Mouse (Mus musculus) adrenal gland (tissue): ENCODE results near the gene Lrrc23.
"Not testable (repeated sequence)": the region's sequence is repeated elsewhere in the genome, so short reads cannot be mapped to it uniquely, and the experiment has no call there.

Experiments
- intact Hi-C: fragments of 180-260 bp; cut with DNase I; formaldehyde crosslinking; loops from one replicate; pipeline ENCODE4 v1.15.1; 2025

Gene Lrrc23

GRCm38 (mm10) chr6:124808358-124809012 is 29.0 kb upstream of the Lrrc23 start, which contains the start of gene Spsb2:
TSS of gene Spsb2 (plus strand) at chr6:124808661.
- intact Hi-C loops, result no loop called here

- intact Hi-C loops, result no loop called here
Measured at GRCm38 (mm10) chr6:124807986-124808357, 28.4 kb upstream of the Lrrc23 start.

GRCm38 (mm10) chr6:124807366-124807765 is 27.8 kb upstream of the Lrrc23 start:
- intact Hi-C loops, result no loop called here

GRCm38 (mm10) chr6:124806446-124807140 is 27.1 kb upstream of the Lrrc23 start:
- intact Hi-C loops, result no loop called here

- intact Hi-C loops, result no loop called here
Measured at GRCm38 (mm10) chr6:124805341-124806321, 26.1 kb upstream of the Lrrc23 start.

GRCm38 (mm10) chr6:124804341-124804740 is 24.8 kb upstream of the Lrrc23 start:
- intact Hi-C loops, result no loop called here

- intact Hi-C loops, result not testable (repeated sequence)
Measured at GRCm38 (mm10) chr6:124803691-124804090, 24.2 kb upstream of the Lrrc23 start.

- intact Hi-C loops, result no loop called here
Measured at GRCm38 (mm10) chr6:124803061-124803460, 23.5 kb upstream of the Lrrc23 start.

GRCm38 (mm10) chr6:124802400-124802799 is 22.9 kb upstream of the Lrrc23 start:
- intact Hi-C loops, result not testable (repeated sequence)

GRCm38 (mm10) chr6:124796200-124796599 is 16.7 kb upstream of the Lrrc23 start:
- intact Hi-C loops, result no loop called here

- intact Hi-C loops, result no loop called here
Measured at GRCm38 (mm10) chr6:124795781-124796180, 16.3 kb upstream of the Lrrc23 start.

- intact Hi-C loops, result no loop called here
Measured at GRCm38 (mm10) chr6:124791911-124792310, 12.4 kb upstream of the Lrrc23 start.

- intact Hi-C loops, result no loop called here
Measured at GRCm38 (mm10) chr6:124790121-124790520, 10.6 kb upstream of the Lrrc23 start.

GRCm38 (mm10) chr6:124789519-124789918 is 10.0 kb upstream of the Lrrc23 start:
- intact Hi-C loops, result no loop called here

- intact Hi-C loops, result no loop called here
Measured at GRCm38 (mm10) chr6:124787722-124788121, 8.2 kb upstream of the Lrrc23 start.

GRCm38 (mm10) chr6:124786756-124787420 is 7.4 kb upstream of the Lrrc23 start:
- intact Hi-C loops, result no loop called here

GRCm38 (mm10) chr6:124782436-124782835 is 2.9 kb upstream of the Lrrc23 start:
- intact Hi-C loops, result no loop called here

- intact Hi-C loops, result no loop called here
Measured at GRCm38 (mm10) chr6:124780917-124781316, 1.4 kb upstream of the Lrrc23 start.

- intact Hi-C loops, result no loop called here
Measured at GRCm38 (mm10) chr6:124779984-124780416, 473 bp upstream of the Lrrc23 start.

GRCm38 (mm10) chr6:124770511-124770910 is 9.0 kb downstream of the Lrrc23 start:
- intact Hi-C loops, result no loop called here

GRCm38 (mm10) chr6:124770013-124770412 is 9.5 kb downstream of the Lrrc23 start:
- intact Hi-C loops, result no loop called here
